Mouse (Mus musculus) spleen, adult 2 months (tissue): ENCODE measurements around the gene Ercc6l. TPM values are rescaled to one million over a fixed set of nuclear protein-coding genes. Genes with fewer than 3 reads are reported as not detected.
"Not testable (repeated sequence)": the region's sequence is repeated elsewhere in the genome, so short reads cannot be mapped to it uniquely, and the experiment has no call there.

ENCODE experiments used
- DNase-seq, 2 experiments: peaks; one replicate each; pipeline versions ENCODE4 v3.0.0 to v3.0.0-alpha.2; 2012 to 2021; ENCODE audit warnings: low spot score in 2 of 2, low read depth in 1 of 2
- H3K27ac ChIP-seq: fragments of 200-500 bp; 2 replicates; pipeline ENCODE4 v1.5.1; 2012; ENCODE audit warnings: low read length, inconsistent platforms; ENCODE audit not compliant: insufficient read depth
- H3K27me3 ChIP-seq: fragments of 200-500 bp; 2 replicates; pipeline ENCODE4 v1.6.1; 2012; ENCODE audit warnings: mild to moderate bottlenecking, moderate library complexity, low read length, inconsistent platforms; ENCODE audit not compliant: control insufficient read depth, insufficient read depth
- H3K36me3 ChIP-seq: fragments of 200-500 bp; 2 replicates; pipeline ENCODE4 v1.6.1; 2012; ENCODE audit warnings: mild to moderate bottlenecking, low read length, inconsistent platforms; ENCODE audit not compliant: control insufficient read depth, insufficient read depth
- H3K4me1 ChIP-seq: fragments of 200-500 bp; 2 replicates; pipeline ENCODE4 v1.6.1; 2011; ENCODE audit warnings: inconsistent platforms; ENCODE audit not compliant: control insufficient read depth, insufficient read depth, insufficient read length
- H3K4me3 ChIP-seq: fragments of 200-500 bp; 2 replicates; pipeline ENCODE4 v1.5.1; 2011; ENCODE audit warnings: mild to moderate bottlenecking, inconsistent platforms; ENCODE audit not compliant: insufficient read depth, insufficient read length; ENCODE audit errors: extremely low read depth
- CTCF ChIP-seq: fragments of 200-500 bp; IDR thresholded peaks from 2 replicates; pipeline ENCODE4 v1.5.1; 2011; ENCODE audit warnings: mild to moderate bottlenecking, inconsistent platforms; ENCODE audit not compliant: insufficient read depth, insufficient read length, insufficient replicate concordance; ENCODE audit errors: extremely low read depth
- POLR2A ChIP-seq: fragments of 200-500 bp; IDR thresholded peaks from 2 replicates; pipeline ENCODE4 v1.6.1; 2011; ENCODE audit warnings: low read depth, low read length, inconsistent platforms
- WGBS: fragments of 180-500 bp; shearing (Covaris S2); methylation state at CpG from one replicate; pipeline ENCODE4 v1.1.7; 2018; 5-methylcytosine and 5-hydroxymethylcytosine counted together
- polyA plus RNA-seq: library from polyadenylated mRNA; depleted of rRNA; stranded (reverse); fragments of >200 nt; gene quantifications from 2 replicates; pipeline ENCODE4 v1.2.3, GENCODE M21; 2012; rRNA removed

Gene Ercc6l
- polyA plus RNA-seq, 1 experiment = 0.47 TPM

GRCm38 (mm10) chrX:102115676-102116075, 41.2 kb downstream of the Ercc6l start:
- DNase-seq = no peak
- no peak overlapping the region for H3K4me3 ChIP-seq
- WGBS = 35% methylated on average over 4 of the region's 4 CpGs
- H3K4me1 ChIP-seq = no peaks in the 10 kb centered on the region
- H3K27me3 ChIP-seq = no peaks in the 10 kb centered on the region
- no peaks in the 10 kb centered on the region for H3K36me3 ChIP-seq
- TF ChIP-seq CTCF (no peak), POLR2A (no peak)
- H3K27ac ChIP-seq = no peak overlapping the region

GRCm38 (mm10) chrX:102109349-102109748, 47.5 kb downstream of the Ercc6l start:
- not testable (repeated sequence) for H3K27ac ChIP-seq, H3K36me3 ChIP-seq, H3K4me3 ChIP-seq, DNase-seq, H3K4me1 ChIP-seq, H3K27me3 ChIP-seq
- WGBS = 52% methylated on average over 5 of the region's 5 CpGs

GRCm38 (mm10) chrX:102103830-102104229, 53.1 kb downstream of the Ercc6l start:
- not testable (repeated sequence) for H3K36me3 ChIP-seq, H3K27me3 ChIP-seq, H3K27ac ChIP-seq, H3K4me1 ChIP-seq, DNase-seq, H3K4me3 ChIP-seq
- WGBS = 65% methylated on average over 2 of the region's 2 CpGs

GRCm38 (mm10) chrX:102101886-102102285, 55.0 kb downstream of the Ercc6l start:
- WGBS = 52% methylated on average over 7 of the region's 7 CpGs
- TF ChIP-seq CTCF = no peak
- H3K4me3 ChIP-seq = no peak overlapping the region
- H3K4me1 ChIP-seq = no peaks in the 10 kb centered on the region
- DNase-seq = no peak
- H3K36me3 ChIP-seq = no peaks in the 10 kb centered on the region
- no peak overlapping the region for H3K27ac ChIP-seq
- no peaks in the 10 kb centered on the region for H3K27me3 ChIP-seq

GRCm38 (mm10) chrX:102094381-102094904, 62.4 kb downstream of the Ercc6l start:
- Histone ChIP-seq H3K4me3 (no peak overlapping the region), H3K36me3 (no peaks in the 10 kb centered on the region), H3K27ac (no peak overlapping the region), H3K4me1 (no peaks in the 10 kb centered on the region), H3K27me3 (no peaks in the 10 kb centered on the region)
- peak in 1 of 2 experiments; percentile 4 for DNase-seq
- 53% methylated on average over 7 of the region's 7 CpGs for WGBS
- TF ChIP-seq CTCF (no peak), POLR2A (no peak)

Other genes with a start within 250 kb of the Ercc6l start
- gene Rtl5, start 85.8 kb downstream of the Ercc6l start, polyA plus RNA-seq = 4.1 and 5.5 TPM in 2 replicates
- 0.26 and 0.42 TPM in 2 replicates for gene Pin4, start 37.6 kb downstream of the Ercc6l start, polyA plus RNA-seq
- 339 and 426 TPM in 2 replicates for gene Rps4x, start 32.3 kb upstream of the Ercc6l start, polyA plus RNA-seq
- 0.58 and 1.2 TPM in 2 replicates for gene Cited1, start 95.1 kb upstream of the Ercc6l start, polyA plus RNA-seq